Mouse (Mus musculus): ENCODE measurements at regions not wholly inside any gene's neighbourhood (a gene's known extent, or its start where the extent isn't known, plus 50 kb on each side); places are given as distances from the start of the nearest gene placed in this dataset.
A peak's percentile ranks its signal among the peaks of the same experiment; 100 is the strongest.

GRCm38 (mm10) chr4:27845521-27845920, 967.4 kb upstream of the Epha7 start:
- no peak for DNase-seq

- DNase-seq = no peak
Measured at GRCm38 (mm10) chr4:27846106-27846622, 966.8 kb upstream of the Epha7 start.

GRCm38 (mm10) chr4:27856086-27856485, 956.8 kb upstream of the Epha7 start:
- no peak for DNase-seq

- DNase-seq = no peak
Measured at GRCm38 (mm10) chr4:27887262-27887954, 925.5 kb upstream of the Epha7 start.

GRCm38 (mm10) chr4:27896396-27896795, 916.5 kb upstream of the Epha7 start:
- no peak for DNase-seq

GRCm38 (mm10) chr4:27945351-27945750, 867.6 kb upstream of the Epha7 start:
- no peak for DNase-seq

GRCm38 (mm10) chr4:27945768-27946167, 867.2 kb upstream of the Epha7 start:
- DNase-seq = no peak

GRCm38 (mm10) chr4:27949970-27950717, 862.8 kb upstream of the Epha7 start:
- DNase-seq = no peak

GRCm38 (mm10) chr4:27965046-27965681, 847.8 kb upstream of the Epha7 start:
- peak in 1 of 2 experiments; percentile 9 for DNase-seq

GRCm38 (mm10) chr4:27970569-27970968, 842.4 kb upstream of the Epha7 start:
- no peak for DNase-seq

GRCm38 (mm10) chr4:27979210-27979771, 833.6 kb upstream of the Epha7 start:
- DNase-seq = no peak

GRCm38 (mm10) chr4:27979781-27980180, 833.1 kb upstream of the Epha7 start:
- DNase-seq = no peak

GRCm38 (mm10) chr4:27981309-27981708, 831.6 kb upstream of the Epha7 start:
- no peak for DNase-seq

GRCm38 (mm10) chr4:27987986-27988423, 824.9 kb upstream of the Epha7 start:
- no peak for DNase-seq

- no peak for DNase-seq
Measured at GRCm38 (mm10) chr4:27994411-27994810, 818.5 kb upstream of the Epha7 start.

GRCm38 (mm10) chr4:28001818-28002476, 811.0 kb upstream of the Epha7 start:
- DNase-seq = no peak

All from heart, adult 18-20 months (tissue).